ENCODE assay signal across 8 mouse cellular contexts in genomic region chr7:127745251-127745651, GRCm38 (mm10). TPM values are rescaled to one million over a fixed set of nuclear protein-coding genes. Genes with fewer than 3 reads are reported as not detected.
DNase-seq lines count a peak whose midpoint lies in the region; ATAC-seq and TF ChIP-seq lines count a peak whose summit lies in the region.

No protein-coding gene starts in this region.

- no peaks in the 10 kb centered on the region for H3K9me3 ChIP-seq in embryonic facial prominence, embryonic 14.5 days (ENCODE audit: control insufficient read depth, low read length)
- H3K9me3 ChIP-seq in limb, embryonic 13.5 days, result no peaks in the 10 kb centered on the region
- no peaks in the 10 kb centered on the region for H3K9me3 ChIP-seq in midbrain, embryonic 16.5 days (replicated peaks; ENCODE audit: control insufficient read depth, low read length, poor library complexity, severe bottlenecking)

- peak; percentile 71 for TF ChIP-seq POLR2A in heart, adult 2 months (IDR thresholded peaks at IDR 0.05; ENCODE audit: insufficient read depth, low read depth, low read length)

- TF ChIP-seq CTCF in heart, adult 2 months (IDR thresholded peaks at IDR 0.05), result peak; percentile 18; the same call in 1 of the 2 replicates

- H3K4me2 ChIP-seq in embryonic facial prominence, embryonic 14.5 days (ENCODE audit: low read depth, low read length), result peak overlapping the region; percentile 74
- H3K4me2 ChIP-seq in limb, embryonic 13.5 days (replicated peaks), result peak overlapping the region; percentile 85
- peak overlapping the region; percentile 63 for H3K4me2 ChIP-seq in midbrain, embryonic 16.5 days (ENCODE audit: low read length)

- H3K36me3 ChIP-seq in embryonic facial prominence, embryonic 14.5 days (ENCODE audit: control insufficient read depth, insufficient read depth, low read length), result peaks cover 24% of the 10 kb centered on the region
- H3K36me3 ChIP-seq in heart, adult 2 months (ENCODE audit: control insufficient read depth, insufficient read depth, low read length), result no peaks in the 10 kb centered on the region
- peaks cover 25% of the 10 kb centered on the region for H3K36me3 ChIP-seq in limb, embryonic 13.5 days
- H3K36me3 ChIP-seq in midbrain, embryonic 16.5 days (ENCODE audit: control insufficient read depth, insufficient read depth, low read length), result peaks cover 11% of the 10 kb centered on the region; the same call in 1 of the 2 replicates

- intact Hi-C loops in heart, adult 2 months (cut with DNase I), result no loop called here

- no peaks in the 10 kb centered on the region for H3K27me3 ChIP-seq in embryonic facial prominence, embryonic 14.5 days (replicated peaks; ENCODE audit: control insufficient read depth, insufficient read depth, low read length)
- no peaks in the 10 kb centered on the region for H3K27me3 ChIP-seq in heart, adult 2 months (ENCODE audit: control insufficient read depth, insufficient read depth, low read length)
- H3K27me3 ChIP-seq in limb, embryonic 13.5 days, result no peaks in the 10 kb centered on the region
- no peaks in the 10 kb centered on the region for H3K27me3 ChIP-seq in midbrain, embryonic 16.5 days (ENCODE audit: control insufficient read depth, insufficient read depth, low read depth, low read length)

- H3K27ac ChIP-seq in embryonic facial prominence, embryonic 14.5 days (replicated peaks; ENCODE audit: low read depth, low read length), result peak overlapping the region; percentile 75
- peak overlapping the region; percentile 86 for H3K27ac ChIP-seq in heart, adult 2 months
- H3K27ac ChIP-seq in limb, embryonic 13.5 days, result peak overlapping the region; percentile 93
- peak overlapping the region; percentile 77 for H3K27ac ChIP-seq in midbrain, embryonic 16.5 days (ENCODE audit: low read length)

- peak; percentile 86 for ATAC-seq in embryonic facial prominence, embryonic 14.5 days (ENCODE audit: low read depth)
- ATAC-seq in limb, embryonic 13.5 days (ENCODE audit: low FRiP score, low read depth), result peak; percentile 85
- peak; percentile 94 for ATAC-seq in midbrain, embryonic 16.5 days

- TF ChIP-seq EP300 in heart, adult 2 months (IDR thresholded peaks at IDR 0.05; ENCODE audit: insufficient read depth, low read depth, low read length), result peak; percentile 75

- peak overlapping the region; percentile 93 for H3K4me3 ChIP-seq in embryonic facial prominence, embryonic 14.5 days (ENCODE audit: low read depth, low read length)
- H3K4me3 ChIP-seq in heart, adult 2 months, result peak overlapping the region; percentile 79
- peak overlapping the region; percentile 96 for H3K4me3 ChIP-seq in limb, embryonic 13.5 days
- peak overlapping the region; percentile 87 for H3K4me3 ChIP-seq in midbrain, embryonic 16.5 days (ENCODE audit: low read depth, low read length)

- DNase-seq in 416B (ENCODE audit: low read depth), result peak; percentile 99
- DNase-seq in adrenal gland, postnatal 4 days (ENCODE audit: low spot score in 2 of 2), result peak; percentile 43 to 77
- peak; percentile 99 for DNase-seq in embryonic facial prominence, embryonic 14.5 days (ENCODE audit: low spot score)
- DNase-seq in heart, adult 2 months, result peak; percentile 83 to 94
- peak; percentile 95 to 97 for DNase-seq in kidney, adult 8-10 months
- peak; percentile 62 to 88 for DNase-seq in spleen, postnatal 10 days (ENCODE audit: low spot score in 2 of 2)

- WGBS in embryonic facial prominence, embryonic 14.5 days, result under 1% methylated on average over 19 of the region's 19 CpGs
- under 1% methylated on average over 19 of the region's 19 CpGs for WGBS in heart, adult 2 months
- WGBS in limb, embryonic 13.5 days, result under 1% methylated on average over 19 of the region's 19 CpGs
- under 1% methylated on average over 19 of the region's 19 CpGs for WGBS in midbrain, embryonic 16.5 days

- no peaks in the 10 kb centered on the region for H3K79me2 ChIP-seq in heart, adult 2 months (replicated peaks; ENCODE audit: control insufficient read depth, insufficient read depth, low read length)

- H3K4me1 ChIP-seq in embryonic facial prominence, embryonic 14.5 days (ENCODE audit: control insufficient read depth, insufficient read depth, low read length), result peaks cover 12% of the 10 kb centered on the region; the same call in 1 of the 2 replicates
- peaks cover 2% of the 10 kb centered on the region for H3K4me1 ChIP-seq in heart, adult 2 months (ENCODE audit: control insufficient read depth, insufficient read depth, low read length)
- peaks cover 22% of the 10 kb centered on the region for H3K4me1 ChIP-seq in limb, embryonic 13.5 days
- peaks cover 17% of the 10 kb centered on the region for H3K4me1 ChIP-seq in midbrain, embryonic 16.5 days (ENCODE audit: control insufficient read depth, insufficient read depth, low read length)

- H3K9ac ChIP-seq in embryonic facial prominence, embryonic 14.5 days (ENCODE audit: low read depth, low read length), result peak overlapping the region; percentile 88
- H3K9ac ChIP-seq in heart, adult 2 months (ENCODE audit: low read depth, low read length), result peak overlapping the region; percentile 57
- H3K9ac ChIP-seq in limb, embryonic 13.5 days, result peak overlapping the region; percentile 92
- peak overlapping the region; percentile 42; the same call in 1 of the 2 replicates for H3K9ac ChIP-seq in midbrain, embryonic 16.5 days (ENCODE audit: low read depth, low read length)

RNA-seq across cellular contexts. Expression of gene Fbxl19, which starts 0.9 kb away (rescaled TPM):
- 10 to 100 TPM; 24.6 to 26.0 TPM for total RNA-seq in adrenal gland, postnatal 4 days (2021)
- polyA plus RNA-seq in embryonic facial prominence, embryonic 14.5 days (2014; fragmentation: Nextera tagmentation; extraction: Ambion mirVana), result 3.0 and 3.8 TPM in 2 replicates
- total RNA-seq in heart, adult 2 months (2021), result 1 to 10 TPM; 3.3 to 3.4 TPM
- polyA plus RNA-seq in heart, adult 2 months (2012; rRNA removed), result 4.1 and 4.8 TPM in 2 replicates
- 6.7 TPM in 2 replicates for polyA plus RNA-seq in limb, embryonic 13.5 days (2015; fragmentation: Nextera tagmentation; extraction: Ambion mirVana)
- polyA plus RNA-seq in midbrain, embryonic 16.5 days (2015; fragmentation: Nextera tagmentation; extraction: Ambion mirVana), result 7.4 and 8.0 TPM in 2 replicates

RNA-seq across cellular contexts. Expression of gene Ctf2, which starts 13.3 kb away (rescaled TPM):
- not detected for total RNA-seq in adrenal gland, postnatal 4 days (2021)
- polyA plus RNA-seq in embryonic facial prominence, embryonic 14.5 days (2014; fragmentation: Nextera tagmentation; extraction: Ambion mirVana), result 0.14 and 0.35 TPM in 2 replicates
- total RNA-seq in heart, adult 2 months (2021), result not detected
- not detected in 2 replicates for polyA plus RNA-seq in heart, adult 2 months (2012; rRNA removed)
- 0.46 and 0.50 TPM in 2 replicates for polyA plus RNA-seq in limb, embryonic 13.5 days (2015; fragmentation: Nextera tagmentation; extraction: Ambion mirVana)
- polyA plus RNA-seq in midbrain, embryonic 16.5 days (2015; fragmentation: Nextera tagmentation; extraction: Ambion mirVana), result 0.10 TPM in 1 of 2 replicates, not detected in the other

RNA-seq across cellular contexts. Expression of gene Orai3, which starts 24.4 kb away (rescaled TPM):
- total RNA-seq in adrenal gland, postnatal 4 days (2021), result 10 to 100 TPM; 26.7 to 28.9 TPM
- 10.4 and 11.9 TPM in 2 replicates for polyA plus RNA-seq in embryonic facial prominence, embryonic 14.5 days (2014; fragmentation: Nextera tagmentation; extraction: Ambion mirVana)
- 10 to 100 TPM; 21.9 to 23.5 TPM for total RNA-seq in heart, adult 2 months (2021)
- 27.5 and 31.7 TPM in 2 replicates for polyA plus RNA-seq in heart, adult 2 months (2012; rRNA removed)
- 20.1 and 20.8 TPM in 2 replicates for polyA plus RNA-seq in limb, embryonic 13.5 days (2015; fragmentation: Nextera tagmentation; extraction: Ambion mirVana)
- polyA plus RNA-seq in midbrain, embryonic 16.5 days (2015; fragmentation: Nextera tagmentation; extraction: Ambion mirVana), result 8.8 TPM in 2 replicates

RNA-seq across cellular contexts. Expression of gene Setd1a, which starts 31.2 kb away (rescaled TPM):
- 10 to 100 TPM; 63.9 to 64.9 TPM for total RNA-seq in adrenal gland, postnatal 4 days (2021)
- 23.0 and 24.1 TPM in 2 replicates for polyA plus RNA-seq in embryonic facial prominence, embryonic 14.5 days (2014; fragmentation: Nextera tagmentation; extraction: Ambion mirVana)
- 10 to 100 TPM; 16.3 to 18.5 TPM for total RNA-seq in heart, adult 2 months (2021)
- 7.1 and 8.6 TPM in 2 replicates for polyA plus RNA-seq in heart, adult 2 months (2012; rRNA removed)
- 28.1 and 30.8 TPM in 2 replicates for polyA plus RNA-seq in limb, embryonic 13.5 days (2015; fragmentation: Nextera tagmentation; extraction: Ambion mirVana)
- 12.8 and 18.0 TPM in 2 replicates for polyA plus RNA-seq in midbrain, embryonic 16.5 days (2015; fragmentation: Nextera tagmentation; extraction: Ambion mirVana)

RNA-seq across cellular contexts. Expression of gene Ctf1, which starts 32.7 kb away (rescaled TPM):
- 1 to 10 TPM; 5.2 to 5.4 TPM for total RNA-seq in adrenal gland, postnatal 4 days (2021)
- 20.9 and 23.8 TPM in 2 replicates for polyA plus RNA-seq in embryonic facial prominence, embryonic 14.5 days (2014; fragmentation: Nextera tagmentation; extraction: Ambion mirVana)
- total RNA-seq in heart, adult 2 months (2021), result 1 to 10 TPM; 6.6 to 8.7 TPM
- polyA plus RNA-seq in heart, adult 2 months (2012; rRNA removed), result 15.3 and 24.5 TPM in 2 replicates
- polyA plus RNA-seq in limb, embryonic 13.5 days (2015; fragmentation: Nextera tagmentation; extraction: Ambion mirVana), result 28.3 and 31.6 TPM in 2 replicates
- polyA plus RNA-seq in midbrain, embryonic 16.5 days (2015; fragmentation: Nextera tagmentation; extraction: Ambion mirVana), result 3.2 and 3.3 TPM in 2 replicates

Comparison
In these comparisons a context has a peak if more than half of its experiments do, and no peak if none do; other contexts are left out.
1. Peak in every context shown above with its lines: DNase-seq, ATAC-seq, H3K4me3 ChIP-seq and H3K27ac ChIP-seq.
2. H3K9ac ChIP-seq: peak in every context shown above with its lines; median percentile 92 in limb, embryonic 13.5 days; 88 in embryonic facial prominence, embryonic 14.5 days; 57 in heart, adult 2 months; 42 in midbrain, embryonic 16.5 days.